Mouse (Mus musculus): ENCODE measurements around the gene Afp. TPM values are rescaled to one million over a fixed set of nuclear protein-coding genes. Genes with fewer than 3 reads are reported as not detected.

Gene Afp
- polyA plus RNA-seq, 2 experiments: 0.58 to 39.3 TPM

DNA sequence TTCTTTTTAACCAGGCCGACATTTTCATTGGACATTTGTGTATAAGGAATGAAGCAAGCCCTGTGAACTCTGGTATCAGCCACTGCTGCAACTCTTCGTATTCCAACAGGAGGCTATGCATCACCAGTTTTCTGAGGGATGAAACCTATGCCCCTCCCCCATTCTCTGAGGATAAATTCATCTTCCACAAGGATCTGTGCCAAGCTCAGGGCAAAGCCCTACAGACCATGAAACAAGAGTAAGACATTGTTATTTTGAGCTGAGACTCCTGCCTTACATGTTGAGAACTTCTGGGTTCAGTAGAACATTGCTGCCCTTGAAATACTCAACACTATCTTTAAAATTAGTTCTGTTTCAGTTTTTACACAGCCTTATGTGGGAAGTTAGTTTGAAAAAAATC lies 16.0 kb downstream of the Afp start:
- Histone ChIP-seq H3K27me3 (ENCODE audit: control insufficient read depth, insufficient read depth, low read length) (no peaks in the 10 kb centered on the region), H3K4me1 (ENCODE audit: control insufficient read depth, insufficient read depth, low read length) (no peaks in the 10 kb centered on the region), H3K9me3 (ENCODE audit: control insufficient read depth, low read length) (no peaks in the 10 kb centered on the region), H3K4me3 (replicated peaks; ENCODE audit: low read length) (no peak overlapping the region), H3K4me2 (replicated peaks; ENCODE audit: low read depth, low read length, severe bottlenecking) (no peak overlapping the region), H3K36me3 (ENCODE audit: control insufficient read depth, insufficient read depth, low read length) (no peaks in the 10 kb centered on the region), H3K27ac (replicated peaks; ENCODE audit: low read depth, low read length) (no peak overlapping the region), H3K9ac (ENCODE audit: low read depth, low read length, severe bottlenecking) (no peak overlapping the region)
- WGBS: 88% methylated on average over 2 of the region's 2 CpGs
- no peak for TF ChIP-seq POLR2A (IDR thresholded peaks at IDR 0.05; ENCODE audit: borderline replicate concordance, extremely low read depth, insufficient read depth, insufficient read length)
- ATAC-seq (ENCODE audit: low FRiP score, low read depth): no peak
- DNase-seq (ENCODE audit: low spot score): no peak

- H3K27me3 ChIP-seq (ENCODE audit: control insufficient read depth, insufficient read depth, low read length): no peaks in the 10 kb centered on the region
- H3K36me3 ChIP-seq (ENCODE audit: control insufficient read depth, insufficient read depth, low read length): no peaks in the 10 kb centered on the region
- H3K9ac ChIP-seq (ENCODE audit: low read depth, low read length, severe bottlenecking): no peak overlapping the region
- H3K4me1 ChIP-seq (ENCODE audit: control insufficient read depth, insufficient read depth, low read length): no peaks in the 10 kb centered on the region
- H3K4me2 ChIP-seq (replicated peaks; ENCODE audit: low read depth, low read length, severe bottlenecking): no peak overlapping the region
- DNase-seq (ENCODE audit: low spot score): no peak
- no peak for TF ChIP-seq POLR2A (IDR thresholded peaks at IDR 0.05; ENCODE audit: borderline replicate concordance, extremely low read depth, insufficient read depth, insufficient read length)
- ATAC-seq (ENCODE audit: low FRiP score, low read depth): no peak
- no peaks in the 10 kb centered on the region for H3K9me3 ChIP-seq (ENCODE audit: control insufficient read depth, low read length)
- H3K27ac ChIP-seq (replicated peaks; ENCODE audit: low read depth, low read length): no peak overlapping the region
- 64% methylated on average over 13 of the region's 13 CpGs for WGBS
- H3K4me3 ChIP-seq (replicated peaks; ENCODE audit: low read length): no peak overlapping the region
Observed at GRCm38 (mm10) chr5:90507411-90507949, 16.9 kb downstream of the Afp start.

GRCm38 (mm10) chr5:90509828-90510592 lies 19.5 kb downstream of the Afp start:
- Histone ChIP-seq H3K4me2 (replicated peaks; ENCODE audit: low read depth, low read length, severe bottlenecking) (no peak overlapping the region), H3K4me3 (replicated peaks; ENCODE audit: low read length) (no peak overlapping the region), H3K4me1 (ENCODE audit: control insufficient read depth, insufficient read depth, low read length) (no peaks in the 10 kb centered on the region), H3K36me3 (ENCODE audit: control insufficient read depth, insufficient read depth, low read length) (no peaks in the 10 kb centered on the region), H3K27ac (replicated peaks; ENCODE audit: low read depth, low read length) (no peak overlapping the region), H3K27me3 (ENCODE audit: control insufficient read depth, insufficient read depth, low read length) (no peaks in the 10 kb centered on the region), H3K9me3 (ENCODE audit: control insufficient read depth, low read length) (no peaks in the 10 kb centered on the region), H3K9ac (ENCODE audit: low read depth, low read length, severe bottlenecking) (no peak overlapping the region)
- 90% methylated on average over 5 of the region's 5 CpGs for WGBS
- no peak for TF ChIP-seq POLR2A (IDR thresholded peaks at IDR 0.05; ENCODE audit: borderline replicate concordance, extremely low read depth, insufficient read depth, insufficient read length)
- no peak for ATAC-seq (ENCODE audit: low FRiP score, low read depth)
- DNase-seq (ENCODE audit: low spot score): no peak

GRCm38 (mm10) chr5:90512288-90512955 lies 21.9 kb downstream of the Afp start:
- Histone ChIP-seq H3K9me3 (ENCODE audit: control insufficient read depth, low read length) (no peaks in the 10 kb centered on the region), H3K4me3 (replicated peaks; ENCODE audit: low read length) (no peak overlapping the region), H3K36me3 (ENCODE audit: control insufficient read depth, insufficient read depth, low read length) (no peaks in the 10 kb centered on the region), H3K27ac (replicated peaks; ENCODE audit: low read depth, low read length) (no peak overlapping the region), H3K27me3 (ENCODE audit: control insufficient read depth, insufficient read depth, low read length) (no peaks in the 10 kb centered on the region), H3K9ac (ENCODE audit: low read depth, low read length, severe bottlenecking) (no peak overlapping the region), H3K4me2 (replicated peaks; ENCODE audit: low read depth, low read length, severe bottlenecking) (no peak overlapping the region), H3K4me1 (ENCODE audit: control insufficient read depth, insufficient read depth, low read length) (no peaks in the 10 kb centered on the region)
- DNase-seq (ENCODE audit: low spot score) (no peak), ATAC-seq (ENCODE audit: low FRiP score, low read depth) (no peak)
- no peak for TF ChIP-seq POLR2A (IDR thresholded peaks at IDR 0.05; ENCODE audit: borderline replicate concordance, extremely low read depth, insufficient read depth, insufficient read length)
- 77% methylated on average over 6 of the region's 6 CpGs for WGBS

GRCm38 (mm10) chr5:90515561-90515960 lies 25.0 kb downstream of the Afp start:
- no peak for DNase-seq (ENCODE audit: low spot score)
- Histone ChIP-seq H3K9ac (ENCODE audit: low read depth, low read length, severe bottlenecking) (no peak overlapping the region), H3K27me3 (ENCODE audit: control insufficient read depth, insufficient read depth, low read length) (no peaks in the 10 kb centered on the region), H3K4me2 (replicated peaks; ENCODE audit: low read depth, low read length, severe bottlenecking) (no peak overlapping the region), H3K36me3 (ENCODE audit: control insufficient read depth, insufficient read depth, low read length) (no peaks in the 10 kb centered on the region), H3K27ac (replicated peaks; ENCODE audit: low read depth, low read length) (no peak overlapping the region), H3K9me3 (ENCODE audit: control insufficient read depth, low read length) (no peaks in the 10 kb centered on the region), H3K4me3 (replicated peaks; ENCODE audit: low read length) (no peak overlapping the region), H3K4me1 (ENCODE audit: control insufficient read depth, insufficient read depth, low read length) (no peaks in the 10 kb centered on the region)
- WGBS: 85% methylated on average over 6 of the region's 6 CpGs
- no peak for ATAC-seq (ENCODE audit: low FRiP score, low read depth)
- TF ChIP-seq POLR2A (IDR thresholded peaks at IDR 0.05; ENCODE audit: borderline replicate concordance, extremely low read depth, insufficient read depth, insufficient read length): no peak
